Mouse (Mus musculus) lung, embryonic 16.5 days (tissue): ENCODE data around the gene P4ha1. TPM values are rescaled to one million over a fixed set of nuclear protein-coding genes. Genes with fewer than 3 reads are reported as not detected.

Experiments used
- ATAC-seq: fragments of 200-750 bp; cut with Nextera tagmentation; 2 replicates; pipeline ENCODE4 v1.8.0; 2017; ENCODE audit warnings: low read depth, mild to moderate bottlenecking, moderate library complexity
- H3K27ac ChIP-seq: fragments of 300-500 bp; sonication (generic); 2 replicates; pipeline ENCODE4 v1.5.1; 2014; ENCODE audit warnings: mild to moderate bottlenecking, control low read depth, low read length
- H3K27me3 ChIP-seq: fragments of 300-500 bp; sonication (generic); 2 replicates; pipeline ENCODE4 v1.6.1; 2014; ENCODE audit warnings: low read depth, low read length, mixed read lengths; ENCODE audit not compliant: control insufficient read depth, insufficient read depth
- H3K36me3 ChIP-seq: fragments of 300-500 bp; sonication (generic); 2 replicates; pipeline ENCODE4 v1.6.1; 2014; ENCODE audit warnings: low read length; ENCODE audit not compliant: control insufficient read depth, insufficient read depth
- H3K4me1 ChIP-seq: fragments of 300-500 bp; sonication (generic); replicated peaks from 2 replicates; pipeline ENCODE4 v1.6.1; 2014; ENCODE audit warnings: low read length, mixed read lengths; ENCODE audit not compliant: control insufficient read depth, insufficient read depth
- H3K4me2 ChIP-seq: fragments of 300-500 bp; sonication (generic); 2 replicates; pipeline ENCODE4 v1.6.1; 2014; ENCODE audit warnings: low read depth, low read length, control low read depth
- H3K4me3 ChIP-seq: fragments of 300-500 bp; sonication (generic); 2 replicates; pipeline ENCODE4 v1.5.1; 2014; ENCODE audit warnings: mild to moderate bottlenecking, low read length, control low read depth
- H3K9ac ChIP-seq: fragments of 300-500 bp; sonication (generic); 2 replicates; pipeline ENCODE4 v1.6.1; 2014; ENCODE audit warnings: low read length, control low read depth
- H3K9me3 ChIP-seq: fragments of 300-500 bp; sonication (generic); 2 replicates; pipeline ENCODE4 v1.6.1; 2016; ENCODE audit warnings: low read length; ENCODE audit not compliant: control insufficient read depth
- WGBS: fragments of 180-500 bp; shearing (Covaris S2); extraction: QIAGEN DNeasy Blood & Tissue Kit; methylation state at CpG from one replicate; pipeline ENCODE4 v1.1.7; 2014; 5-methylcytosine and 5-hydroxymethylcytosine counted together
- polyA plus RNA-seq: library from polyadenylated mRNA; unstranded; fragments of >200 nt; fragmentation: Nextera tagmentation; extraction: Ambion mirVana; gene quantifications from 2 replicates; pipeline ENCODE4 v1.2.1, GENCODE M21; 2015

The P4ha1 gene
- polyA plus RNA-seq = 78.7 and 81.8 TPM in 2 replicates

DNA sequence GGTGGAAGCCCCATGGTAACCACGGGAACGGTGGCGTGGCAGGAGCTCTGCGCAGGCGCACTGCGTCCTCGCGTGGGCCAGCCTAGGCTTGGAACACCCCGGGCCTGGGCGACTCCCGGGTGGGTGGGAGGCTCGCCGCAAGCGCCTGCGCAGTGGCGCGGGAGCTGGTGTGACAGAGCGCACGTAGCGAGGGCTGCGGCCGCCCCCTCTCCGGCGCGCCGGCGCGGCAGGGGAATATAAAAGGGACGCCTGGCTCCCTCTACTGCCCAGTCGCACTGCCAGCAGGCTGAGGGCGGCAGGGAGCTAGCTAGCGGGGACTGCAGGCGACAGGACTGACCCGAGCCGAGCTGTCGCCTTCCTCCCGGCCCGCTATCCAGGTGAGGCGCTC, at the start of gene P4ha1:
P4ha1 (plus strand) TSS at position 197 of the 388 bp plus-strand sequence.
- Histone ChIP-seq H3K27ac (peak within 1 kb of the TSS; percentile 97), H3K4me2 (peak within 1 kb of the TSS; percentile 69), H3K36me3 (no peaks in the 10 kb centered on the region), H3K4me3 (peak within 1 kb of the TSS; percentile 97), H3K9me3 (no peaks in the 10 kb centered on the region), H3K9ac (peak within 1 kb of the TSS; percentile 94), H3K27me3 (no peaks in the 10 kb centered on the region), H3K4me1 (peaks cover 14% of the 10 kb centered on the region; the same call in 1 of the 2 replicates)
- WGBS = under 1% methylated on average over 38 of the region's 39 CpGs
- ATAC-seq = peak; percentile 99

DNA sequence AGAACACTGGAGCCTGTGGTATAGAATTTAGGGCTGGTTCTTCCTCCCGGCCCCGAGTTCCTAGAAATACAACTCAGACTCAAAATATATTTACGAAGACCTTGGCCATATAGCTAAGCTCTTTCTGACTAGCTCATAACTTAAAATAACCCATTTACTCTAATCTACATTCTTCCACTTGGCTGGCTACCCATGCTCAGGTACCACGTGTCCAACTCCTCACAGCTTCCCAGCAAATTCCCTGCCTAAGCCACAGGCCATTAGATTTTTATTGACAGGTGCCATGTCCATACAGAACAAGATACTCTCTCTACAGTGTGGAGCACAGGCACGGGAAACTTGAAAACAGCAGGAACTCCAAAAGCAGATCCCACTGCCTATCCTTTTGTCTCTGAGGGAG, 47.4 kb upstream of the P4ha1 start:
- Histone ChIP-seq H3K9ac (no peak overlapping the region), H3K27ac (no peak overlapping the region), H3K9me3 (no peaks in the 10 kb centered on the region), H3K36me3 (no peaks in the 10 kb centered on the region), H3K4me1 (peaks cover 4% of the 10 kb centered on the region), H3K4me2 (no peak overlapping the region), H3K27me3 (no peaks in the 10 kb centered on the region), H3K4me3 (no peak overlapping the region)
- 87% methylated on average over 5 of the region's 5 CpGs for WGBS
- no peak for ATAC-seq

DNA sequence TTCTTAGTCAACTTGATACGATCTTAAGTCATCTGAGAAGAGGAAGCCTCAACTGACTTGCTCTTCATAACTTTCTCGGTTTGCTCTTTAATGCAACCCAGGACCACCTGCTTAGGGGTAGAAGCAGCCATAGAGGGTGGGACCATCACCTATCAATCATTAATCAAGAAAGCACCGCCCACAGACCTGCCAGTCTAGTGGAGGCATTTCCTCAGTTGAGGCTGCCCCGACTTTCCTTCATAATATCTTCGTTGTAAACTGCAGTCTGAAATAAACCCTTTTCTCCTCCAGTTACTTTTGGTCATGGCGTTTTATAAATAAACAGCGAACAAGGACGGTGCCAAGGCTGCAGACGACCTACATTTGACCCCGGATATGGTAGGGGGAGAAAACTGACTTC, 46.0 kb upstream of the P4ha1 start:
- Histone ChIP-seq H3K9ac (no peak overlapping the region), H3K9me3 (no peaks in the 10 kb centered on the region), H3K4me2 (no peak overlapping the region), H3K4me3 (no peak overlapping the region), H3K27me3 (no peaks in the 10 kb centered on the region), H3K27ac (no peak overlapping the region), H3K36me3 (no peaks in the 10 kb centered on the region), H3K4me1 (peaks cover 4% of the 10 kb centered on the region)
- WGBS = 22% methylated on average over 10 of the region's 10 CpGs
- no peak for ATAC-seq

DNA sequence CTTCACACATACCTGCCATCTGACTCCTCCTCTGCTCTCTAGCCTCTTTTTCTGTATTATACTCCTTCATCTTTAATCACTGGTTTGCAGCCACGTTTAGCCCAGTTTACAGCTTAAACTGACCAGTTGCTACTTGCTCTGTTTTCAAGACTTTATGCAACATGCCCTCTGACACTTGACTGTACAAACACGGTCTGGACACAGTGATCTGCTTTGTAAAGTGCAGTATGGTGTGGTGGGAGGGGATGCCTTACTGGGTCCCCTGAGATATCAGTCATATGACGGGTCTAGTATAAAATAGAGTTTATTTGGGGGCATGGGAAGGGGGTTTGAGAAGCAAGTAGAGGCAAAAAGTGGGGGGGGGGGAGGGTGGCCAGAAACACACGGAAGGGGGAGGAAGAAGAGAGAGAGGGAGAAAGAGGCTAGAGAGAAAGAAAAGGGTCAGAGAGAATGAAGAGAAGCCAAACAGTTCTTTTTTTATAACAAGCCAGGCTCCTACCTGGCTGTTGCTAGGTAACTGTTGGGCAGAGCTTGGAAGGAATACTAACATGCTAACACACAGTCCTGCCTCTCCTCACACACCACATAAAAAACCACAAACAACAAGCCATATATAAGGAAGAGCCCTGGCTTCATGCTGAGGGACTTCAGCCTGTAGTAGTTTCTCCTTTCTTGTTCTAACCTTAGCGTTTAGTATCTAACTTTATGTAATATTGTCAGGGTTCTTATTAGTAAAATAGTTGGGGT, 45.2 kb upstream of the P4ha1 start:
- H3K4me2 ChIP-seq = no peak overlapping the region
- no peaks in the 10 kb centered on the region for H3K9me3 ChIP-seq
- no peak overlapping the region for H3K4me3 ChIP-seq
- no peaks in the 10 kb centered on the region for H3K36me3 ChIP-seq
- ATAC-seq = no peak
- H3K4me1 ChIP-seq = peaks cover 4% of the 10 kb centered on the region
- no peak overlapping the region for H3K9ac ChIP-seq
- 33% methylated on average over 5 of the region's 5 CpGs for WGBS
- H3K27ac ChIP-seq = no peak overlapping the region
- no peaks in the 10 kb centered on the region for H3K27me3 ChIP-seq

DNA sequence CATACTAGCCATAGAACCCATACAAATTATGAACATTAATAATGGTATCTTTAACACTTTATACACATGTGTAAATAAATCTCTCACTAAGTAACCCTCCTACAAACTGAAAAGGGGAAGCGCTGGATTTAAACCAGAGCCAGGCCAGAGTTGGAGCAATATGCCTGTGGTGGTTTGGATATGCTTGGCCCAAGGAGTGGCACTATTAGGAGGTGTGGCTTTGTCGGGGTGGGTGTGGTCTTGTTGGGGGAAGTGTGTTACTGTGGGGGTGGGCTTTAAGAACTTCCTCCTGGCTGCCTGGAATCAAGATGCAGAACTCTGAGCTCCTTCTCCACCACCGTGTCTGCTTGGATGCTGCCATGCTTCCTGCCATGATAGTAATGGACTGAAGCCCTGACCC, 39.9 kb upstream of the P4ha1 start:
- no peaks in the 10 kb centered on the region for H3K36me3 ChIP-seq
- H3K4me1 ChIP-seq = peaks cover 13% of the 10 kb centered on the region
- H3K4me3 ChIP-seq = no peak overlapping the region
- no peak overlapping the region for H3K27ac ChIP-seq
- H3K4me2 ChIP-seq = no peak overlapping the region
- 68% methylated on average over 3 of the region's 3 CpGs for WGBS
- no peak overlapping the region for H3K9ac ChIP-seq
- no peaks in the 10 kb centered on the region for H3K9me3 ChIP-seq
- no peak for ATAC-seq
- H3K27me3 ChIP-seq = no peaks in the 10 kb centered on the region

DNA sequence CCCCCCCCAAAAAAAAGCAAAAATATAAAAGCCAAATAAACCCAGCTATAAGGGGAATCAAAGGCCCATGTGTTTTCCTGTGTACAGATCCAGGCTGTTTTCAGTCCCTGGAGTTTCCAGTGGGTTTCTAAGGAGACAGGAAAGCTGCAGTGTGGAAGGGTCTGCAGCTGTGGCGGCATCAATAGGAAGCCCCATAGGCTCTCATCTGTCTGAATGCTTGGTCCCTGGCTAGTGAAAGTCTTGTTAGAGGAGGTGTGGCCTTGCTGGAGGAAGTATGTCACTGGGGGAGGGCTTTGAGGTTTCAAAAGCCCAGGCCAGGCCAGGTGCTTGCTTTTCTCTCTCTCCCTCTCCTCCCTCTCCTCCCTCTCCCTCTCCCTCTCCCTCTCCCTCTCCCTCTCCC, 39.3 kb upstream of the P4ha1 start:
- Histone ChIP-seq H3K36me3 (no peaks in the 10 kb centered on the region), H3K9me3 (no peaks in the 10 kb centered on the region), H3K4me2 (no peak overlapping the region), H3K4me1 (peaks cover 14% of the 10 kb centered on the region), H3K27ac (no peak overlapping the region), H3K4me3 (no peak overlapping the region), H3K9ac (no peak overlapping the region), H3K27me3 (no peaks in the 10 kb centered on the region)
- ATAC-seq = no peak
- 85% methylated on average over 1 of the region's 1 CpGs for WGBS

DNA sequence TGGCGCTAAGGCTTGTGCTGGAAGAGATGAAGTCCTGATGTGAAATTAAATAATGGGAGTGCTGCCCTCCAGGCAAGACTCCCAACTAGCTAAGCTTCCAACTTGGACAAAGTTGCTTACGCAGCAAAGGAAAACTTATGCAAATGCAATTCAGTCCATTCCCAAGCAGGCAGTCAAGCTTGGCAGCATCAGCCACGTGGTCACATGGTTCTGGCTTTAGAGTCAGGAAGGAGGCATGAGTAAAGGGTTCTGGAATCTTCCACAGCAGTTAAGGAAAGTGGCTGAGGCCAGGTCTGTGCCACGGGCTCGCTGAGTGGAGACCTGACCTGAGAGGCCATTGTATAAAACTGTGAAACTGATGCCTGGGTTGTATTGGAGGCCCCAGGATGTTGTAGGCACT, 37.6 kb upstream of the P4ha1 start:
- WGBS = 62% methylated on average over 5 of the region's 5 CpGs
- no peaks in the 10 kb centered on the region for H3K9me3 ChIP-seq
- H3K27ac ChIP-seq = no peak overlapping the region
- H3K36me3 ChIP-seq = no peaks in the 10 kb centered on the region
- no peak overlapping the region for H3K4me2 ChIP-seq
- H3K9ac ChIP-seq = no peak overlapping the region
- ATAC-seq = peak; percentile 53
- no peak overlapping the region for H3K4me3 ChIP-seq
- no peaks in the 10 kb centered on the region for H3K27me3 ChIP-seq
- peaks cover 20% of the 10 kb centered on the region for H3K4me1 ChIP-seq

DNA sequence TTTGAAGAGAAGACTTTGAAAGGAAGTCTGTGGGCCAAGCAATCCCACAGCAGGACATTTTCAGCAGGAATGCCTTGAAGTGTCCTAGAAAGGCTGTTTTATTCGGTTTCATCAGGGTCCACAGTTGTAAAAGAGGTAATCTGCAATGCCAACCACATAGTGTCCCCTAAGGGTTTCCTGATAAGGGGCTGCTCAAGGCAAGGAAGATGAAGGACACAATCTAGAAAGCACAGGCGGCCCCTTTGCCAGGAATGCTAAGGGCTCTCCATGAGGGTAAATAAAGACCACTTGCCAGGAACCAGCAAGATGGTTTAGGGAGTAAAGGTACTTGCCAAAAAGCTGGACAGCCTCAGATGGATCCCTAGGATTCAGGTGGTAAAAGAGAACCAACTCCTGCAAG, 35.8 kb upstream of the P4ha1 start:
- H3K9me3 ChIP-seq = no peaks in the 10 kb centered on the region
- H3K4me3 ChIP-seq = no peak overlapping the region
- no peak overlapping the region for H3K9ac ChIP-seq
- WGBS = 44% methylated on average over 2 of the region's 2 CpGs
- peak overlapping the region; percentile 75 for H3K27ac ChIP-seq
- peak; percentile 76 for ATAC-seq
- peaks cover 20% of the 10 kb centered on the region for H3K4me1 ChIP-seq
- no peaks in the 10 kb centered on the region for H3K27me3 ChIP-seq
- H3K4me2 ChIP-seq = no peak overlapping the region
- H3K36me3 ChIP-seq = no peaks in the 10 kb centered on the region

GRCm38 (mm10) chr10:59287662-59288061, 35.4 kb upstream of the P4ha1 start:
- Histone ChIP-seq H3K4me3 (no peak overlapping the region), H3K9me3 (no peaks in the 10 kb centered on the region), H3K4me1 (peaks cover 20% of the 10 kb centered on the region), H3K4me2 (no peak overlapping the region), H3K27me3 (no peaks in the 10 kb centered on the region), H3K9ac (no peak overlapping the region), H3K36me3 (no peaks in the 10 kb centered on the region), H3K27ac (peak overlapping the region; percentile 47)
- WGBS = 10% methylated on average over 3 of the region's 3 CpGs
- no peak for ATAC-seq
